Mouse (Mus musculus) neural tube, embryonic 11.5 days (tissue): ENCODE results near the gene Csf3r. TPM values are rescaled to one million over a fixed set of nuclear protein-coding genes. Genes with fewer than 3 reads are reported as not detected.

Experiments
- ATAC-seq: fragments of 200-750 bp; cut with Nextera tagmentation; 2 replicates; pipeline ENCODE4 v1.8.0; 2017; ENCODE audit warnings: moderate number of reproducible peaks, mild to moderate bottlenecking, moderate TSS enrichment, moderate library complexity; ENCODE audit not compliant: insufficient read depth, low FRiP score, low TSS enrichment
- DNase-seq: peaks from one replicate; pipeline ENCODE4 v3.0.0-alpha.2; 2015; ENCODE audit warnings: low spot score
- H3K27ac ChIP-seq: fragments of 300-500 bp; sonication (generic); 2 replicates; pipeline ENCODE4 v1.5.1; 2014; ENCODE audit warnings: low read depth, mild to moderate bottlenecking, low read length
- H3K27me3 ChIP-seq: fragments of 300-500 bp; sonication (generic); 2 replicates; pipeline ENCODE4 v1.6.1; 2014; ENCODE audit warnings: mild to moderate bottlenecking, low read length, mixed read lengths; ENCODE audit not compliant: control insufficient read depth, insufficient read depth
- H3K36me3 ChIP-seq: fragments of 300-500 bp; sonication (generic); 2 replicates; pipeline ENCODE4 v1.6.1; 2014; ENCODE audit warnings: mild to moderate bottlenecking, low read length, moderate library complexity, mixed read lengths; ENCODE audit not compliant: control insufficient read depth, insufficient read depth
- H3K4me1 ChIP-seq: fragments of 300-500 bp; sonication (generic); 2 replicates; pipeline ENCODE4 v1.6.1; 2014; ENCODE audit warnings: low read length, mixed read lengths; ENCODE audit not compliant: control insufficient read depth, insufficient read depth
- H3K4me2 ChIP-seq: fragments of 300-500 bp; sonication (generic); 2 replicates; pipeline ENCODE4 v1.6.1; 2014; ENCODE audit warnings: low read depth, mild to moderate bottlenecking, moderate library complexity
- H3K4me3 ChIP-seq: fragments of 300-500 bp; sonication (generic); 2 replicates; pipeline ENCODE4 v1.5.1; 2014; ENCODE audit warnings: low read depth, low read length
- H3K9ac ChIP-seq: fragments of 300-500 bp; sonication (generic); 2 replicates; pipeline ENCODE4 v1.6.1; 2014; ENCODE audit warnings: mild to moderate bottlenecking, low read length
- H3K9me3 ChIP-seq: fragments of 300-500 bp; sonication (generic); 2 replicates; pipeline ENCODE4 v1.6.1; 2016; ENCODE audit warnings: low read length; ENCODE audit not compliant: control insufficient read depth
- WGBS: fragments of 180-500 bp; shearing (Covaris S2); extraction: QIAGEN DNeasy Blood & Tissue Kit; methylation state at CpG from one replicate; pipeline ENCODE4 v1.1.7; 2014; 5-methylcytosine and 5-hydroxymethylcytosine counted together
- polyA plus RNA-seq: library from polyadenylated mRNA; unstranded; fragments of >200 nt; fragmentation: Nextera tagmentation; extraction: Ambion mirVana; gene quantifications from 2 replicates; pipeline ENCODE4 v1.2.1, GENCODE M21; 2014

The Csf3r gene
- polyA plus RNA-seq, 1 experiment from 2014 or later, result 0.94 TPM

DNA sequence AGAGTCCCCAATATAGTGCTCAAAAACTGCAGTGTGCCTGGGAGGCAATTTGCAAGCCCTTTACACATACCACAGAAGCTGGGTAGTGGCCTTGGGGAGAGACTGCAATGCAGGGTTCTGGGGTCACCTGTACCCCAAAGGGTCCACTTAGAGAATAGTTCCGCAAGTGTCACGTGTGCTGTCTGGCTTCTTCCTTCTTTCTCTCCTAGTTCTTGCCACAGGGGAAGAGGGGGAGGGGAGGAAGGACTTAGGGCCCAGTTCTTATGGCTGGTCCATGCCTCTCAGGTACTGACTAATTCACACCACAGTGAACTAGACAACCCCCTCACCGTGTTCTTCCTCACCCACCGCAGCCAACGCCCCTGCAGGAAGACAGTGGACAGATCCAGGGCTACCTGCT, 11.1 kb downstream of the Csf3r start:
- 82% methylated on average over 5 of the region's 5 CpGs for WGBS
- no peak for ATAC-seq
- Histone ChIP-seq H3K4me1 (no peaks in the 10 kb centered on the region), H3K4me2 (no peak overlapping the region), H3K9ac (no peak overlapping the region), H3K4me3 (no peak overlapping the region), H3K9me3 (no peaks in the 10 kb centered on the region), H3K36me3 (no peaks in the 10 kb centered on the region), H3K27me3 (no peaks in the 10 kb centered on the region), H3K27ac (no peak overlapping the region)
- no peak for DNase-seq

DNA sequence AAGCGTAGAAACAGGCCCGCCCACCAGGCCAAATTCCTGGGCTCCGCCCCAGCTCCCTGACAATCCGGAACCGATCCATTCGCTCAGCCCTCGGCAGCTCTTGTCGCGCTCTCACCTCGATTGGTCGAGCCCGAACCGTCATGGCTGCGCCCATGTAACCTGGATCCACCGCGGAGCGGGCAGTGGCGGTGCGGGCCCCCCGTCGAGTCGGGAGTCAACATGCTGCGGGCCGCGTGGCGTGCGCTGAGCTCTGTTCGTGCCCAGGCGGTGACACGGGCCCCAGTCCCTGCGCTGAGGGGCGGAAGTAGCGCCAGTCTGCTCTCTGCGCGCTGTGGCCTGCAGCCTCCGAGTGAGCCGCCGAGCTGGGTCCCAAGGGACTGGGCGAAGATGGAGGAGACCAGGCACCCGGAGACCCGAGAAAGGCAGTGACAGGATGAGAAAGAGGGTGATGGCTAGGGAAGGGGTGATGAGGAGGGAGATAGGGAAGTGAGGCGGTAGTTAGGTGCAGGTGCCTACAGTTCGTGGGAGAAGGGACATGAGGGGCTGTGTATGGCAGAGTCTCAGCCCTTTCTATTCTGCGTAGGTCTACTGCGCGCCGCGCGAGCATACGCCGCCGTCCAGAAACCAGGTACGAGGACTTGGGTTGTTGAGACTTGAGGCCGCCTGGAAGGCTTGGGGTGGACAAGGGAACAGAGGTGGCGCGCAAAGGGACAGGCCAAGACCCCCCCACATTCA, 22.7 kb downstream of the Csf3r start, which contains the start of gene Mrps15:
TSS of gene Mrps15 (plus strand) at position 75 of the 735 bp plus-strand sequence.
- H3K36me3 ChIP-seq, result peaks cover 3% of the 10 kb centered on the region
- peak; percentile 88 for ATAC-seq
- no peaks in the 10 kb centered on the region; the same call in none of the 2 replicates for H3K4me1 ChIP-seq
- H3K4me2 ChIP-seq, result peak within 1 kb of the TSS; percentile 82
- no peaks in the 10 kb centered on the region for H3K27me3 ChIP-seq
- WGBS, result under 1% methylated on average over 56 of the region's 56 CpGs
- DNase-seq, result peak; percentile 90
- H3K4me3 ChIP-seq, result peak within 1 kb of the TSS; percentile 88
- H3K9ac ChIP-seq, result peak within 1 kb of the TSS; percentile 84
- peak within 1 kb of the TSS; percentile 64; the same call in 1 of the 2 replicates for H3K27ac ChIP-seq
- no peaks in the 10 kb centered on the region for H3K9me3 ChIP-seq

DNA sequence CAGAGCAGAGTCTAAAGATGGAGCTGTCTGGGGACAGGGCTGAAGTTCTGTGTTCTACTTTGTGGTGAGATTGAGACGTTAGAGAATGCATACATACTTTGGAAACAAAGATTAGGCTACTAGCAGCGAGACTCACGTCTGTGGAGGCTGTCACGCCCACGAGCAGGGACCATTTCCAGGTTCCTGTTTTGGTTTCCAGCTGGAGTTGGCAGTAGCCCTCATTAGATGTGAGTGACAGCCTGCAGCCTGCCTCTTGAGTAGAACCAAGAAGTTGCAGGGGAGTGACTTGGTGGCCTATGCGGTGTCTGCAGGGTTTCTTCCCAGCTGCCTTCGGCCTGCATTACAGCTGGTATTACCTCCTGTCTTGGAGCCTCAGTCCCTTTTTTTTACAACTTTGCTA, 27.3 kb downstream of the Csf3r start:
- DNase-seq (no peak), ATAC-seq (no peak)
- H3K27me3 ChIP-seq, result no peaks in the 10 kb centered on the region
- 92% methylated on average over 7 of the region's 7 CpGs for WGBS
- H3K27ac ChIP-seq, result no peak overlapping the region
- no peaks in the 10 kb centered on the region; the same call in none of the 2 replicates for H3K4me1 ChIP-seq
- no peak overlapping the region for H3K9ac ChIP-seq
- H3K9me3 ChIP-seq, result no peaks in the 10 kb centered on the region
- H3K4me3 ChIP-seq, result no peak overlapping the region
- H3K36me3 ChIP-seq, result peaks cover 3% of the 10 kb centered on the region
- no peak overlapping the region for H3K4me2 ChIP-seq

DNA sequence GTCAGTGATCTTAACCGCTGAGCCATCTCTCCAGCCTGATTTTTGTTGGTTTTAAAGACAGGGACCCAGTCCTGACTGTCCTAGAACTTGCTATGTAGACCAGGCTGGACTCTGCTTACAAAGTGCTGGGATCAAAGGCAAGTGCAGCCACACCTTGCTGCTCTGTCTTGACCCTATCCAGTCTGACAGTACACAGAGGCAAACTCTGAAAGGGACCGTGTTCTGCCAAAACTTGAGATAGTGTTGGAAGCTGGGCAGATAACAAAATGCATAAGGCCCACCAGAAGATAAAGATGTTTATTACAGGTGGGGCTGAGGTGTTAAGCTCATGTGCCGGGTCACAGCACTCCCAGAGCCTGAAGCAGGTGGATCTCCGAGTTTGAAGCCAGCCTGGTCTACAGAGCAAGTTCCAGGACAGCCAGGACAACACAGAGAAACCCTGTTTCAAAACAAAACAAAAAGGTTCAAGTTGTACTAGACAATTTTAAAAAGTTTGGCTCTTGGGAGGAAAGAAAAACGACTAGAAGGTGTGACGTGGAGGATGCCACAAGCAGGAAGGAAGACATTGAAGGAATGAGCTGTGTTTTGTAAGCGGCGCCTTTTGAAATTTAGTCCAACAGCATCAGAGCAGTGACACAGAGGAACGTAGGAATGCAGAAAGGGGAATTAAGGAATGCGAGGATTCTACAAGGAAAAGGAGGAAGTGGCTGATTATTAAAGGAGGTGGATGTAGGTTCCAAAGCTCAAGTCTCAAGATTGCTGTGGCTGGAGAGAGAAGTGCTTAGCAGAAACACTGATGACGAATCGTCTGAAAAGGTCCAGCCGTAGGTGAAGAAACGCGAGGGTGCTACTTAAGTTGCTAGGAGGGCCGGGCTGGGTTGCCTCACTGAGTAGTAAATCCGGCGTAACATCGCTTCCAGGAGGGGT, 33.1 kb downstream of the Csf3r start:
- peak overlapping the region; percentile 63 for H3K4me3 ChIP-seq
- ATAC-seq, result no peak
- H3K4me1 ChIP-seq, result peaks cover 10% of the 10 kb centered on the region; the same call in 1 of the 2 replicates
- H3K27ac ChIP-seq, result 0 out of 2 replicates have a peak overlapping the region, but pooled peaks have one; percentile 53
- 18% methylated on average over 19 of the region's 19 CpGs for WGBS
- DNase-seq, result no peak
- no peaks in the 10 kb centered on the region; the same call in 1 of the 2 replicates for H3K36me3 ChIP-seq
- no peaks in the 10 kb centered on the region for H3K27me3 ChIP-seq
- peak overlapping the region; percentile 69 for H3K9ac ChIP-seq
- no peaks in the 10 kb centered on the region for H3K9me3 ChIP-seq
- H3K4me2 ChIP-seq, result peak overlapping the region; percentile 83

DNA sequence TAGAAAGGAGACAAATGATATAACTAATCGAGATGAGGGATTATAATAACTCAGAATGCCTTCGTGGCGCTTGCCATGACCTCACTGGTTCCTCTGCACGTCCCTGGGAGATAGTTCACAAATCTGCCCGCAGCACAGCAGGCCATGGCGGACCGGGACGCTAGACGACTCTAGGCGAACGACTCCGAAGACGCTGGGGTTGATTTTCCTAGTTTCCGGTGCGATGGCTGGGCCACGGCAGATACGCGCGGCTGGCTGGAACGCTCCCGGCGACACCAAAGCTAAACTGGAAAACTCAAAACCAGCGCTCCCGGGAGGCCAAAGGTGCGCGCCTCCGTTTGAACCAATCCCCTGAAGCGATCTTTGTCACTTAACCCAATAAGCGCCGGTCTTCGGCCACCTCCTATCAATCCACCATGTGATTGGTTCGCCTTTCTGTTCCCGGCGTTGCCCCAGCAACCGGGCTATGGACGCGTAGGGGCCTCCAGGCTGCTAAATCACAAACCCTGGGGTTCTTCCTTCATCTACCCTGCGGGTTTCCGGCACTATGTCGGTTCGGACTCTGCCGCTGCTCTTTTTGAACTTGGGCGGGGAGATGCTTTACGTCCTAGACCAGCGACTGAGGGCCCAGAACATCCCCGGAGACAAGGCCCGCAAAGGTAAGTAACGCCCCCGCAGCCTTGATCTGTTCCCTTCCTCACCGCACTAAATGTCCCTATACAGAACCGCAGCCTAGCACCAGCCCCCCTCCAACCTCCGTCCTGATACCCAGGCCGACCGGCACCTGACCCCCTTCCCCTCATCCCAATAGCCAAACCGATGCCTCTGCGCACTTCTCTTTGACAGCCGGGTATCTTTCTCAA, 34.0 kb downstream of the Csf3r start, which contains the start of gene Oscp1:
TSS of gene Oscp1 (plus strand) at position 432 of the 863 bp plus-strand sequence.
- Histone ChIP-seq H3K36me3 (no peaks in the 10 kb centered on the region; the same call in 1 of the 2 replicates), H3K9ac (peak within 1 kb of the TSS; percentile 69), H3K27me3 (no peaks in the 10 kb centered on the region), H3K4me3 (peak within 1 kb of the TSS; percentile 63), H3K27ac (0 out of 2 replicates have a peak within 1 kb of the TSS, but pooled peaks have one; percentile 53), H3K4me1 (peaks cover 10% of the 10 kb centered on the region; the same call in 1 of the 2 replicates), H3K9me3 (no peaks in the 10 kb centered on the region), H3K4me2 (peak within 1 kb of the TSS; percentile 83)
- peak; percentile 98 for ATAC-seq
- peak; percentile 92 for DNase-seq
- under 1% methylated on average over 56 of the region's 57 CpGs for WGBS

DNA sequence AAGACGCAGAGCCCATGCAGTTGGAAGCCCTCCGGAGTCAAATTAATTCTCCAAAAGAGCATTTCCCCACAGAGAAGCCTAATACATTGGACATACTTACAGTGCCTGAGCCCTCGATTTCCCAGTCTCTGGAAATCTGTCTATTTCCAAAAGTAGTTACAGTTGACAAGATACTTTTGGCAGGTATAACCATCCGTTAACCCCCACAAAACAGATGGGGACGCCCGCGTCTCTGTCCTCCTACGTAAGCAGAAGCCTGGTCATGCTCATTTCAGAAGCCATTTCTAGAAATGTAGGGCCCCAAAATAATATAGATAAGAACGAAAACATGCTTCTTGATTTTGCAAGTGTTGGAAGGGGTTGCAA, 34.6 kb downstream of the Csf3r start:
- 43% methylated on average over 9 of the region's 9 CpGs for WGBS
- no peaks in the 10 kb centered on the region for H3K9me3 ChIP-seq
- no peak overlapping the region for H3K27ac ChIP-seq
- H3K27me3 ChIP-seq, result no peaks in the 10 kb centered on the region
- H3K9ac ChIP-seq, result peak overlapping the region; percentile 50
- H3K4me2 ChIP-seq, result peak overlapping the region; percentile 83
- no peak for ATAC-seq
- H3K4me1 ChIP-seq, result peaks cover 10% of the 10 kb centered on the region; the same call in 1 of the 2 replicates
- DNase-seq, result no peak
- peak overlapping the region; percentile 63 for H3K4me3 ChIP-seq
- no peaks in the 10 kb centered on the region for H3K36me3 ChIP-seq

DNA sequence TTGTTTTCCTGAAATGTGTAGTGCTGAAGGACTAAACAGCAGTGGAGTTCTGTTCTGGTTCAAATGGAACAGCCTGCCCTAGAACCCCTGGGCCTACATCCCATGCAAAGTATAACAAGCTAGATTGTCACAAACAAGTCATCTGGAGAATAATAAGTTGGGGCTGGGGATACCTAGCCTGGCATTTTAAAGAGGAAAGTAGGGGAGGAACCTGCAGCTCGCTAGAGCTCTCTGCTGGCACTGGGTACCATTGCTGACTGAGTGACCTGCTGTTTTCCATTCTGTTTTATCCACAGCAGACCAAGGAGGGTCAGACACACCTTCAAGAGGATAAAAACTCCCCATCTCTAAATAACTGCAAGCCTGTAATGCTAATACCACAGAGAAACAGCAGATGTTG, 38.5 kb downstream of the Csf3r start:
- no peak overlapping the region for H3K4me2 ChIP-seq
- ATAC-seq, result no peak
- H3K9me3 ChIP-seq, result no peaks in the 10 kb centered on the region
- H3K27ac ChIP-seq, result no peak overlapping the region
- no peak for DNase-seq
- no peak overlapping the region for H3K4me3 ChIP-seq
- WGBS, result 32% methylated on average over 1 of the region's 1 CpGs
- 0 out of 2 replicates have a peak, but pooled peaks cover 7% of the 10 kb centered on the region for H3K4me1 ChIP-seq
- H3K9ac ChIP-seq, result no peak overlapping the region
- no peaks in the 10 kb centered on the region for H3K27me3 ChIP-seq
- no peaks in the 10 kb centered on the region for H3K36me3 ChIP-seq

DNA sequence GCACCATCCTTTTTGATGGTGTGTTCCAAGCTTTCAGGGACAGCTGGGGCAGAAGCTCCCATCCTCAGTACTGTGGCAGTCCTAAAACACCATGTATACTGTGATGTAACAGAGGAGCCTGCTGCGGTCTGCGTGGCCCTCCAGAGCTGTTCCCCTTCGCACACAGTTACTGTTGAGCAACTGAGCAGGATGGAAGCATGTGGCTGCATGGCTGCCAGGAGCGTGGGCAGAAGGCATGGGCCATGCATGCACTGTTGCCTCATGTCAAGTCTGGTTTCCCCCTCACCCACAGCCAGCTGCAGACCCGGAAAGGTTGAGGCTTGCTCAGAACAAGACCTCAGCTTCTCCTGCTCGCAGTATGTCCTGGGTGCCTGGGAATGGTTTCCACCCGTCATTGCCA, 40.9 kb downstream of the Csf3r start:
- no peak for ATAC-seq
- DNase-seq, result no peak
- no peaks in the 10 kb centered on the region for H3K27me3 ChIP-seq
- H3K36me3 ChIP-seq, result no peaks in the 10 kb centered on the region
- H3K4me1 ChIP-seq, result no peaks in the 10 kb centered on the region
- H3K9me3 ChIP-seq, result no peaks in the 10 kb centered on the region
- H3K27ac ChIP-seq, result no peak overlapping the region
- WGBS, result 86% methylated on average over 7 of the region's 7 CpGs
- H3K9ac ChIP-seq, result no peak overlapping the region
- no peak overlapping the region for H3K4me2 ChIP-seq
- no peak overlapping the region for H3K4me3 ChIP-seq
